Comparison of ENCODE assay signal across 11 mouse cellular contexts in genomic region chr15:101704066-101704465, GRCm38 (mm10). TPM values are rescaled to one million over a fixed set of nuclear protein-coding genes. Genes with fewer than 3 reads are reported as not detected.
DNase-seq lines count a peak whose midpoint lies in the region; ATAC-seq and TF ChIP-seq lines count a peak whose summit lies in the region.
"Had no signal": no experiment of that assay in that cellular context is flagged by ENCODE, and none has a peak within 500 bp of the region (broad histone marks: within the 10 kb centered on the region; RNA-seq: fewer than 3 reads in every experiment).

No protein-coding gene starts in this region.

- no peaks in the 10 kb centered on the region for H3K4me1 ChIP-seq in intestine, postnatal 0 days (replicated peaks; ENCODE audit: control insufficient read depth, insufficient read depth, low read length)
- no peaks in the 10 kb centered on the region for H3K4me1 ChIP-seq in intestine, embryonic 16.5 days (ENCODE audit: control insufficient read depth, insufficient read depth, low read length)
- no peaks in the 10 kb centered on the region for H3K4me1 ChIP-seq in midbrain, postnatal 0 days (ENCODE audit: insufficient read depth, low read length)
- H3K4me1 ChIP-seq in midbrain, embryonic 16.5 days (ENCODE audit: control insufficient read depth, insufficient read depth, low read length), result no peaks in the 10 kb centered on the region
- no peaks in the 10 kb centered on the region for H3K4me1 ChIP-seq in cortical plate, adult 2 months (ENCODE audit: control insufficient read depth, insufficient read depth, low read length)
- H3K4me1 ChIP-seq: neural tube, embryonic 15.5 days had no signal

- DNase-seq in midbrain, postnatal 0 days (ENCODE audit: low spot score), result peak; percentile 25
- DNase-seq in retina, postnatal 1 day, result peak; percentile 57
- no peak for DNase-seq in c-Kit-positive CD71-positive TER-119-positive erythroid progenitor cells, embryonic 14.5 days (ENCODE audit: low spot score)
- DNase-seq in thymus, postnatal 14 days, result no peak

- TF ChIP-seq POLR2A in cortical plate, adult 2 months (IDR thresholded peaks at IDR 0.05; ENCODE audit: extremely low read depth, insufficient read depth, low read length), result no peak

- no peaks in the 10 kb centered on the region for H3K36me3 ChIP-seq in intestine, postnatal 0 days (ENCODE audit: control insufficient read depth, insufficient read depth)
- no peaks in the 10 kb centered on the region for H3K36me3 ChIP-seq in intestine, embryonic 16.5 days (ENCODE audit: control insufficient read depth, insufficient read depth, low read length)
- H3K36me3 ChIP-seq in midbrain, postnatal 0 days (ENCODE audit: insufficient read depth, low read length), result no peaks in the 10 kb centered on the region
- no peaks in the 10 kb centered on the region for H3K36me3 ChIP-seq in midbrain, embryonic 16.5 days (ENCODE audit: control insufficient read depth, insufficient read depth, low read length)
- H3K36me3 ChIP-seq: neural tube, embryonic 15.5 days had no signal

- no peak for ATAC-seq in intestine, postnatal 0 days
- no peak for ATAC-seq in intestine, embryonic 16.5 days
- ATAC-seq in midbrain, postnatal 0 days (ENCODE audit: low FRiP score), result no peak
- ATAC-seq in midbrain, embryonic 16.5 days, result no peak

- H3K9me3 ChIP-seq in intestine, postnatal 0 days (ENCODE audit: control insufficient read depth), result no peaks in the 10 kb centered on the region
- no peaks in the 10 kb centered on the region for H3K9me3 ChIP-seq in intestine, embryonic 16.5 days (ENCODE audit: control insufficient read depth, low read length)
- no peaks in the 10 kb centered on the region for H3K9me3 ChIP-seq in midbrain, postnatal 0 days (ENCODE audit: low read length)
- H3K9me3 ChIP-seq in midbrain, embryonic 16.5 days (replicated peaks; ENCODE audit: control insufficient read depth, low read length, poor library complexity, severe bottlenecking), result no peaks in the 10 kb centered on the region
- H3K9me3 ChIP-seq: neural tube, embryonic 15.5 days had no signal

- H3K4me3 ChIP-seq in intestine, postnatal 0 days (ENCODE audit: low read depth, low read length), result no peak overlapping the region
- H3K4me3 ChIP-seq in intestine, embryonic 16.5 days (ENCODE audit: low read length), result no peak overlapping the region
- no peak overlapping the region for H3K4me3 ChIP-seq in midbrain, postnatal 0 days (ENCODE audit: low read depth, low read length)
- no peak overlapping the region for H3K4me3 ChIP-seq in midbrain, embryonic 16.5 days (ENCODE audit: low read depth, low read length)
- H3K4me3 ChIP-seq in cortical plate, adult 2 months (ENCODE audit: insufficient read depth, low read length), result no peak overlapping the region
- H3K4me3 ChIP-seq: neural tube, embryonic 15.5 days had no signal

- no peak overlapping the region for H3K4me2 ChIP-seq in intestine, postnatal 0 days (replicated peaks; ENCODE audit: low read depth)
- H3K4me2 ChIP-seq in intestine, embryonic 16.5 days (ENCODE audit: low read depth, low read length), result no peak overlapping the region
- no peak overlapping the region for H3K4me2 ChIP-seq in midbrain, postnatal 0 days (ENCODE audit: low read depth, low read length, poor library complexity, severe bottlenecking)
- no peak overlapping the region for H3K4me2 ChIP-seq in midbrain, embryonic 16.5 days (ENCODE audit: low read length)
- H3K4me2 ChIP-seq: neural tube, embryonic 15.5 days had no signal

- H3K9ac ChIP-seq in intestine, postnatal 0 days (ENCODE audit: low read depth, low read length), result no peak overlapping the region
- H3K9ac ChIP-seq in intestine, embryonic 16.5 days (ENCODE audit: low read depth, low read length), result no peak overlapping the region
- H3K9ac ChIP-seq in midbrain, postnatal 0 days (replicated peaks; ENCODE audit: low read length, poor library complexity, severe bottlenecking), result no peak overlapping the region
- H3K9ac ChIP-seq in midbrain, embryonic 16.5 days (ENCODE audit: low read depth, low read length), result no peak overlapping the region
- H3K9ac ChIP-seq: neural tube, embryonic 15.5 days had no signal

- no peak overlapping the region for H3K27ac ChIP-seq in intestine, postnatal 0 days (ENCODE audit: low read depth, low read length)
- no peak overlapping the region for H3K27ac ChIP-seq in intestine, embryonic 16.5 days (ENCODE audit: low read length)
- no peak overlapping the region for H3K27ac ChIP-seq in midbrain, postnatal 0 days (ENCODE audit: low read depth, low read length)
- H3K27ac ChIP-seq in midbrain, embryonic 16.5 days (ENCODE audit: low read length), result no peak overlapping the region
- no peak overlapping the region for H3K27ac ChIP-seq in cortical plate, adult 2 months (ENCODE audit: insufficient read depth, low read length)
- H3K27ac ChIP-seq: neural tube, embryonic 15.5 days had no signal

- H3K27me3 ChIP-seq in intestine, postnatal 0 days (replicated peaks; ENCODE audit: control insufficient read depth, insufficient read depth, low read length), result no peaks in the 10 kb centered on the region
- no peaks in the 10 kb centered on the region for H3K27me3 ChIP-seq in intestine, embryonic 16.5 days (replicated peaks; ENCODE audit: control insufficient read depth, insufficient read depth, low read length)
- no peaks in the 10 kb centered on the region for H3K27me3 ChIP-seq in midbrain, postnatal 0 days (ENCODE audit: insufficient read depth, low read length)
- no peaks in the 10 kb centered on the region for H3K27me3 ChIP-seq in midbrain, embryonic 16.5 days (ENCODE audit: control insufficient read depth, insufficient read depth, low read depth, low read length)
- H3K27me3 ChIP-seq: neural tube, embryonic 15.5 days had no signal

- WGBS in intestine, postnatal 0 days, result 64% methylated on average over 4 of the region's 4 CpGs
- WGBS in intestine, embryonic 16.5 days, result 67% methylated on average over 4 of the region's 4 CpGs
- WGBS in midbrain, postnatal 0 days, result 72% methylated on average over 4 of the region's 4 CpGs
- 74% methylated on average over 4 of the region's 4 CpGs for WGBS in midbrain, embryonic 16.5 days

- TF ChIP-seq CTCF in intestine, postnatal 0 days (IDR thresholded peaks at IDR 0.05; ENCODE audit: low read depth), result peak; percentile 65
- TF ChIP-seq CTCF in midbrain, postnatal 0 days (IDR thresholded peaks at IDR 0.05), result peak; percentile 55
- 0 out of 2 replicates have a peak, but pooled peaks have one; percentile 4 for TF ChIP-seq CTCF in cortical plate, adult 2 months (IDR thresholded peaks at IDR 0.05; ENCODE audit: extremely low read depth, insufficient read depth, low read length)

RNA-seq across cellular contexts. Expression of gene Krt5, which starts 8.6 kb away (rescaled TPM):
- 0.08 TPM in 1 of 2 replicates, not detected in the other for polyA plus RNA-seq in intestine, postnatal 0 days (2015; fragmentation: Nextera tagmentation; extraction: Ambion mirVana)
- 0.13 and 0.34 TPM in 2 replicates for polyA plus RNA-seq in intestine, embryonic 16.5 days (2015; fragmentation: Nextera tagmentation; extraction: Ambion mirVana)
- total RNA-seq in midbrain, postnatal 0 days (2014; rRNA removed), result 6.4 TPM in 1 of 2 replicates, not detected in the other
- 0.14 TPM in 1 of 2 replicates, not detected in the other for polyA plus RNA-seq in midbrain, postnatal 0 days (2015; fragmentation: Nextera tagmentation; extraction: Ambion mirVana)
- 0.08 TPM in 1 of 2 replicates, not detected in the other for polyA plus RNA-seq in midbrain, embryonic 16.5 days (2015; fragmentation: Nextera tagmentation; extraction: Ambion mirVana)
- 0.11 TPM in 1 of 2 replicates, not detected in the other for polyA plus RNA-seq in cortical plate, adult 2 months (2012; rRNA removed)

RNA-seq across cellular contexts. Expression of gene Krt6a, which starts 10.0 kb away (rescaled TPM):
- polyA plus RNA-seq in intestine, postnatal 0 days (2015; fragmentation: Nextera tagmentation; extraction: Ambion mirVana), result 0.25 TPM in 2 replicates
- 0.07 and 0.39 TPM in 2 replicates for polyA plus RNA-seq in intestine, embryonic 16.5 days (2015; fragmentation: Nextera tagmentation; extraction: Ambion mirVana)
- not detected in 2 replicates for total RNA-seq in midbrain, postnatal 0 days (2014; rRNA removed)
- polyA plus RNA-seq in midbrain, postnatal 0 days (2015; fragmentation: Nextera tagmentation; extraction: Ambion mirVana), result not detected in 2 replicates
- not detected in 2 replicates for polyA plus RNA-seq in midbrain, embryonic 16.5 days (2015; fragmentation: Nextera tagmentation; extraction: Ambion mirVana)
- not detected in 2 replicates for polyA plus RNA-seq in cortical plate, adult 2 months (2012; rRNA removed)
- polyA plus RNA-seq: forebrain, embryonic 11.5 days had no signal

RNA-seq across cellular contexts. Expression of gene Krt6b, which starts 24.0 kb away (rescaled TPM):
- 0.34 TPM in 1 of 2 replicates, not detected in the other for polyA plus RNA-seq in intestine, postnatal 0 days (2015; fragmentation: Nextera tagmentation; extraction: Ambion mirVana)
- polyA plus RNA-seq in intestine, embryonic 16.5 days (2015; fragmentation: Nextera tagmentation; extraction: Ambion mirVana), result not detected in 2 replicates
- total RNA-seq in midbrain, postnatal 0 days (2014; rRNA removed), result not detected in 2 replicates
- polyA plus RNA-seq in midbrain, postnatal 0 days (2015; fragmentation: Nextera tagmentation; extraction: Ambion mirVana), result 0.07 TPM in 1 of 2 replicates, not detected in the other
- polyA plus RNA-seq in midbrain, embryonic 16.5 days (2015; fragmentation: Nextera tagmentation; extraction: Ambion mirVana), result not detected in 2 replicates
- polyA plus RNA-seq in cortical plate, adult 2 months (2012; rRNA removed), result not detected in 2 replicates
- polyA plus RNA-seq: forebrain, embryonic 11.5 days; lung, embryonic 16.5 days; neural tube, embryonic 15.5 days had no signal

RNA-seq across cellular contexts. Expression of gene Krt71, which starts 38.8 kb away (rescaled TPM):
- not detected in 2 replicates for polyA plus RNA-seq in intestine, postnatal 0 days (2015; fragmentation: Nextera tagmentation; extraction: Ambion mirVana)
- not detected in 2 replicates for polyA plus RNA-seq in intestine, embryonic 16.5 days (2015; fragmentation: Nextera tagmentation; extraction: Ambion mirVana)
- 2.8 TPM in 1 of 2 replicates, not detected in the other for total RNA-seq in midbrain, postnatal 0 days (2014; rRNA removed)
- 0.25 and 0.27 TPM in 2 replicates for polyA plus RNA-seq in midbrain, postnatal 0 days (2015; fragmentation: Nextera tagmentation; extraction: Ambion mirVana)
- polyA plus RNA-seq in midbrain, embryonic 16.5 days (2015; fragmentation: Nextera tagmentation; extraction: Ambion mirVana), result 0.09 and 0.21 TPM in 2 replicates
- polyA plus RNA-seq in cortical plate, adult 2 months (2012; rRNA removed), result not detected in 2 replicates
- polyA plus RNA-seq: forebrain, embryonic 11.5 days; lung, embryonic 16.5 days had no signal

RNA-seq across cellular contexts. Expression of gene Gm5478, which starts 56.9 kb away (rescaled TPM):
- not detected in 2 replicates for polyA plus RNA-seq in intestine, postnatal 0 days (2015; fragmentation: Nextera tagmentation; extraction: Ambion mirVana)
- polyA plus RNA-seq in intestine, embryonic 16.5 days (2015; fragmentation: Nextera tagmentation; extraction: Ambion mirVana), result not detected in 2 replicates
- not detected in 2 replicates for total RNA-seq in midbrain, postnatal 0 days (2014; rRNA removed)
- not detected in 2 replicates for polyA plus RNA-seq in midbrain, postnatal 0 days (2015; fragmentation: Nextera tagmentation; extraction: Ambion mirVana)
- polyA plus RNA-seq in midbrain, embryonic 16.5 days (2015; fragmentation: Nextera tagmentation; extraction: Ambion mirVana), result not detected in 2 replicates
- polyA plus RNA-seq in cortical plate, adult 2 months (2012; rRNA removed), result not detected in 2 replicates
- polyA plus RNA-seq: forebrain, embryonic 11.5 days; lung, embryonic 16.5 days; neural tube, embryonic 15.5 days had no signal

Comparison
In these comparisons a context has a peak if more than half of its experiments do, and no peak if none do; other contexts are left out.
1. CTCF ChIP-seq: peak in every context shown above with its lines; median percentile 65 in intestine, postnatal 0 days; 55 in midbrain, postnatal 0 days; 4 in cortical plate, adult 2 months.
2. DNase-seq: peak in midbrain, postnatal 0 days (single experiment) and retina, postnatal 1 day (single experiment); none in c-Kit-positive CD71-positive TER-119-positive erythroid progenitor cells, embryonic 14.5 days (single experiment) and thymus, postnatal 14 days (single experiment).